Mouse (Mus musculus): ENCODE results near the gene Tmtc1. TPM values are rescaled to one million over a fixed set of nuclear protein-coding genes. Genes with fewer than 3 reads are reported as not detected.

Tmtc1 gene
- 100 to 1,000 TPM; 117 to 127 TPM for total RNA-seq (2021)

DNA sequence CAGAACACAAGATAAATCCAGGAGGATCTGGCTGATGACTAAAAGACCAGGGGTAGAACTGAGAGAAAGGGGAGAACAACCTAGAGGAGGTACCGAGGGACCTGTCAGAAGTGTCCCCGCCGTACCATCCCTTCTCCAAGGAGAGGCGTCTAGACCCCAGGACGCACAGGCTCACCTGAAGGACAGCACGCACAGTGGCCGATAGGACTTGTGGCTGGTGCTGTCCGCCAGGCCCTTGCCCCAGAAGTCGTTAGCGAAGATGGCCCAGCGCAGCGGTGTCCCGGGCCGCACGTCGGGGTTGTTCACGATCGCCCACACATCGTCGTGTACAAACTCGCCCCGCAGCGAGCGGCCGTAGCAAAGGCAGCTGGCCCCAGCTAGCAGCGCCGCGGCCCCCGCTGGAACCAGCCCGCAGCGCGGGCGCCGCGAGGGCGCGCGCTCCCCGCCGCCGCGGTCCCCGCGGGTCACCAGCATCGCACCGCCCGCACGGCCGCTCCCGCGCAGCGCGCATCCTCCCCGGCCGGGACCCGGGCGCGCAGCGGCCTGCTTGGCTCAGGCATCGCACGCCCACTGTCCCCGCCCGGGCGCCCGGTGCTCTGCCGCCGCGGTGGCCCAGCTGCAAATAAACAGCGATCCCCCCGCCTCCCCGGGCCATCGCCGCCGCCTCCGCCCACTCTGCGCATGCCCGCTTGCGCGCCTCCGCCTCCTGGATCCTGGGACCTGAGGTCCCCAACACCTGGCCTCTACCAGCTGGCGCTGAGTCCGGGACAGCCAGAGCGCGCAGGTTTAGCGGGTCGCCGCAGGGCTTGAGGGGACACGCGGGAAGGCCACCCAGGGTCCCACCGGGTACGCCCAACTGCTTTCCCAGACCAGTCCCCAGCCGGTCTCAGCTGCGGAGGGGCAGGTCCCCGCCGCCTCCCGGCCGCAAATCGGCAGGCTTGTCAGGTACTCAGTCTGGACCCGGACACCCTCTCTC lies at the start of gene Tmtc1:
Gene Tmtc1, minus strand, starts transcription at position 664 of the 976 bp plus-strand sequence.
- DNase-seq: peak; percentile 88 to 93
- intact Hi-C loops (cut with DNase I): loop anchor here (2.0 to 5.0 kb wide), 3 partner anchors 39 to 202 kb away; no protein-coding TSS in a partner anchor

DNA sequence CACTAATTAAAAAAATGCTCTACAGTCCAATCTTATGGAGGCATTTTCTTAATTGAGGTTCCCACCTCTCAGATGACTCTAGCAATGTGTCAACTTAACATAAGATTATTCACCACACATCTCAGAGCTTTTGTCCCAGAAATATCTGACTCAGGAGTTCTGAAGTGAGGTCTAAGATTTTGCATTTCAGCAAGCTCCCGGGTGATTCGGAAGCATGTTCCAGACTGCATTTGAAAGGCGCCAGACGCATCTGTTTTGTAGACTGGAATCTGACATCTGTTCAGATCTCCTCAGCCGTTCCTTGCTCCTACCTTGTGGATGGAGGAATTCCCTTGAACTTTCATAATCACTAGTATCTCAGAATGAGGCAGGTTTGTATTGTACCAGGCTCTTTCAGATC lies 47.7 kb upstream of the Tmtc1 start:
- intact Hi-C loops (cut with DNase I): no loop called here
- no peak for DNase-seq

DNA sequence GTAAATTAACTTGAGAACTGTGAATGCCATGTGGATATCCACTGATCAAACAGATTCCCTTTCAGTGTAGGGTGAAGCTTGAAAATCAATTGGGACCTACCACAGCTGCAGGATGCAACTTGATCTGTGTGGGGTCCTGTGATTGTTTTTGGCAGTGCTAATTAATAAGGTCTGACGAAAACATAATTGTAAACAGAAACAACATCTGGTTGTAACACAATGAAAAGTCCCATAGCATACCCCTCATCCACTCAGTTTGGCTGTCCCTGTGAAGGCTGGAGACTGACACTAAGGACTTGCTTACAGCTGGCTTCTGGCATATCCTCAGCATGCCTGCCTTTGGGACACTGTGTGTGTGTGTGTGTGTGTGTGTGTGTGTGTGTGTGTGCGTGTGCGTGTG lies 42.6 kb upstream of the Tmtc1 start:
- no peak for DNase-seq
- intact Hi-C loops (cut with DNase I): no loop called here

DNA sequence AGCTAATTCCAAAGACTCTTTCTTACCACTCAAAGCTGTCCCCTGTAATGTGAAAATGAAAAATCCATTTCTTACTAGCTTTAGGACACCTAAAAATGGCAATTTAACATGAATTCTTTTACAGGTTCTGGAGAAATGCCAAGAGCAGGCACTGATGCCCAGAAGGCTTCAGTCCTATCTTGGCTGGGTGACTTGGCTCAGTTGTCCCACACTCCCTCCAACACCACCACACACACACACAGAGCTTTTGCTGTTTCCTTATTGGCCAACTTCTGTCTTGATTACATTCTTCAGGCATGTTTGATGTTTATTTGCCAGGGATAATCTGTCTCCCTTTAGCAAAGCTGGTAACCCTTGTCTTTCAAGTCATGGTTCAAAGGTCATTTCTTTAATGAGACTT lies 37.7 kb upstream of the Tmtc1 start:
- intact Hi-C loops (cut with DNase I): no loop called here

DNA sequence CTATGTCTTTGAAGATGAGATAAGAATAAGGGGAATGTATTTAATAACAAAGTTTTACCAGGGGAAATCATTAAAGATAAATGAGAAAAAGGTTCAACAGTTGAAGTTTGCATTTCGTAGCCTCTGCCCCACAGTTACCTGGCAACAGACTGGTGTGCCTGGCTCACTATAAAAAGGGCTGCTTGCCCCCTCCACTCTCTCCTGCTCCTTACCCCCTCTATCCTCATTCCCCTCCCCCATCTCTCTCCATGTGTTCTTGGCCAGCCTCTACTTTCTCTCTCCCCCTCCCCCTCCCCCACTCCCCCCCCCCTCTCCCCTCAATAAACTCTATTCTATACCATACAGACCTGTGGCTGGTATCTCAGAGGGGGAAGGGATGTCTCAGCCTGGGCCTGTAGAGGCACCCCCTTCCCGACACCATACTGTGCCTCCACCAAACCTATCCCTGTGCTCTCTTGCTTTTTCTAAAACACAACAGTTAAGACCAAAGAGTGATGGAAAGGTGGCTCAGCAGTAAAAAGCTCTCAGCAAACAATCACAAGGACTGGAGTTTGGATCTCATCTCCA lies 35.6 kb upstream of the Tmtc1 start:
- intact Hi-C loops (cut with DNase I): no loop called here
- DNase-seq: no peak

More for the DNA sequence above, 37.7 kb upstream of the Tmtc1 start:
- no peak for DNase-seq

DNA sequence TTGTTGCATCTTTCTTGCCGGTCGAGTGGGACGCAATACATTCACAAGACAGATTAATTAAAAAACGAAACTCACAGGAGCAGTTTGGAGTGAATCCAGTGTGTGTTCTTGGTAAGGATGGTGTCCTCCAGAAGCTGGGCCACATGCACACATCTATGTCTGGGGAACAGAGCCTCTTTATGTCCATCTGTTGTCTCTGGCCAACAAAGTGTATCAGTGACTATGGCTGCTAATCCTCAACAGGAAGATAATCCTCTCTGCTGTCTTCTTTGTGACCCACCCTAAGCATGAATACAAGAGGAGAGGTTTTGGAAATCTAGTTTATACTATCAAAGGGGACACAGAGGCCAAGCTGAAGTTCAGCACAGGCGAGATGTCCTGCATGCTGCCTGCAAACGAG lies 34.2 kb upstream of the Tmtc1 start:
- no peak for DNase-seq
- intact Hi-C loops (cut with DNase I): no loop called here

DNA sequence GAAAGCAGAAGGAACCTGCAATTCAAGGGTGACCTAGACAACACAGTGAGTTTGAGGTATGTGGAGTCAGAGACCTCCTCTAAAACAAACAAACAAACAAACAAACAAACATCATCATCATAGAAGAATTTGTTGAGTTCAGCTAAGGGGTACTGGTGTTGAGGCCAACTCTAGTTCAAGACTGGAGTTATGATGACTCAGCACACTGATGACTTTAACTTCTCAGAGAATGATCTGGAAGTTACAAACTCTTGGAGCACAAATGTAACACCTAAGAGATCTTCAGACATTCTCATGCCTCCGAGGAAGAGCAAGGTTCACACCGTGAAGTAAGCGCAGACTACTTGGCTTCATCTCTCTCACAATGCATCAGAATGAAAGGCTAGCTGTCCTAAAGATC lies 28.1 kb upstream of the Tmtc1 start:
- intact Hi-C loops (cut with DNase I): no loop called here
- DNase-seq: no peak

DNA sequence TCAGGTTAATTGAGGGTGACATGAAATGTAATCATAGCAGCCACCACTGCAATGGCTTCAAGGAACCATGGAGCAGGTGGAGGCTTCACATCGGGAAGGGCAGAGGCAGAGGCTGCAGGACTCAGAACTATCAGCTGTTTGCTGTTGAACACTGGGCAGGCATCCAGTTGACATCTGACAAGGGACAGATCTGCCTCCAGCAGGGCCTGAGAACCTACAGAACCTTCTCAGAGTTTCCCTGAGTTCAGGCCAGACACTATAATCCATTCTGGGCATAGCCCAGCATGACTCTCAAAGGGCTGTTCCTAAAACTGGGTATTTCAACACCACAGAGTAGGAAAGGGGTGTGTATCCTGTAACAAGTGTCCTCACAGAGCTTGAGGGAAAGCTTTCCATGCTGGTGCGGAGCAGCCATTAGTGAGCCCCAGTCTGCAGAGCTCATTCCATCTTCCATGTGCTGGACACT lies 23.8 kb upstream of the Tmtc1 start:
- intact Hi-C loops (cut with DNase I): no loop called here
- DNase-seq: peak; percentile 51 to 56

DNA sequence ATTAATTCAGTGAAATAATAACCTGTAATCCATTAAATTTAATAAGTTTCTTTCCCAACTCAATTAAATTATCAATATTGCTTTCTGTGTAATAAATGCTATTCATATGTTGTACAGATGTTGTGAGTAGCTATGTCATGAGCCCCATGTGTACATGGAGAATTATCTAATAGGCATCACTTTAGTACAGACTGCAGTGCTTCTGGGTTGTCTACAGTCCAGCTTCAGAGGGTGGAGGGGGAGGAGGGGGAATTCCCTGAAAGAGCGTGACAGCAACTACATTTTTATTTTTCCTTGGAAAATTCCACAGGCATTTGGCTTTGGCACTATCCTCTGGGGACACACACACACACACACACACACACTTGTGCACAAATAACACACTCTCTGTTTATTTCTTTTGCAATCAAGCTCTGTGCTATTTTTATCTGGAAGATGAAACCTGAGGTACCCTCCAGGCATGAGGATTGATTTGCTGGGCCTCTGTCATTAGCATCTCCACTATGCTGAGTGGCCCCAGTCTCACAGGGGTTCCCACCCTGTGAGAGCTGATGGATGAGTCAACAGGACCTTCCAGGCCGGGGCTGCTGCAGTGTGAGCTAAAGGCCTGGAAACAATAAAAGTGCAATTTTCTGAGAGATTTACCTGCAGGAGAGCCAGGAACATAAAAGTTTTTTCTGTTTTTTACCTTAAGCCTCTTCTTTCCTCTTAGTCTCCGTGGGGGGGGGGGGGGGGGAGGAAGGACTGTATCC lies 23.2 kb upstream of the Tmtc1 start:
- peak in 1 of 2 experiments; percentile 13 for DNase-seq
- intact Hi-C loops (cut with DNase I): no loop called here

DNA sequence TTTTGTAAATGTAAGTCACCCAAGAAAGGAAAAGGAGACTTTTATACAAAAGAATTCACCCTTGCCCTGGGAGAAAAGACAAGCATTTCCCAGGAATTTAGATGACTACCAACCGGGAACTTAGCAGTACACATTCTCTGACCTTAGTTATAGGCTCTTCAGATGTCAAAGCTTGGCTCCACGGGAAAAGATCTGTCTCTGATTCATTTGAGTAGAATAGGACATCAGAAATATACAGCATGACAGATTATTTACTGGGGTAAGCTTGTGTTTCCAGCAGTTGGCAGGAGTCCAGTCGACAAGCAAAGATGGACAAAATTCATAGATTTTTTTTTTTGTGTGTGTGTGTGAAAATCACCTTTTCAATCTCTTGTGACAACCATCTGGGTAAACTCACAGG lies 15.4 kb upstream of the Tmtc1 start:
- intact Hi-C loops (cut with DNase I): no loop called here
- DNase-seq: no peak

DNA sequence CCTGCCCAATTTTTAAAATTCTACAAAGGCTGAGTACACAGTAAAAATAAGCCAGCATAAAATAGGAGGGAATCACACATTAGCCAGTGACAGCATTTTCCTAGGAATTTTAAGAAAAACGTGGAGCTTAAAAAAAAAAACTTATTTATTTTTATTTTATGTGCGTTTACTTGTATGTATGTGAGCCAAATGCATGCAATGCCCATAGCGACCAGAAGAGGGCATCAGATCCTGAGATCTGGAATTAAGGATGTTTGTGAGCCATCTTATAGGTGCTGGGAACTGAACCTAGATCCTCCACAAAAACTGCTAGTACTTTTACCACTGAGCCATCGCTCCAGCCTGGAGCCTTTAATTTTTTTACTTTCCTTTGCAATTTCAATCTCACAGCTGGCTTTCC lies 11.3 kb upstream of the Tmtc1 start:
- intact Hi-C loops (cut with DNase I): no loop called here
- DNase-seq: no peak

DNA sequence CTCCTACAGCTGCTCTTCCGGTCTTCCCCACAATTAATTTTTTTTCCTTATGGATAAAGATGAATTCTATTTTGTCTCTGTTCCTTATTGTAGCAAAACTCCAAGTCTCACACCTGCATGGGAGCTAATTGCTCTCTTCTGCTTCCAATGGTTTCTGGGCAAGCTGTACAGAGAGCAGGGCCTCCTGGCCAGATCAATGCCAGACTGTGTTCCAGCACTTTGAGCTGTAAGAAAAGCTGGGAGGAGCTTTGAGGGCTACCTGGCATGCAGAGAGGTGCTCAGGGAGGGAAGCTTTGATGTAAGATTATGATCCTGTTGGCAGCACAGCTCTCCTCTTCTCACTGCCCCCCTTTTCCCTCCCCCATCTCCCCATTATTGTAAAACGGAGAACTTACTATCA lies 10.6 kb upstream of the Tmtc1 start:
- DNase-seq: no peak
- intact Hi-C loops (cut with DNase I): no loop called here

DNA sequence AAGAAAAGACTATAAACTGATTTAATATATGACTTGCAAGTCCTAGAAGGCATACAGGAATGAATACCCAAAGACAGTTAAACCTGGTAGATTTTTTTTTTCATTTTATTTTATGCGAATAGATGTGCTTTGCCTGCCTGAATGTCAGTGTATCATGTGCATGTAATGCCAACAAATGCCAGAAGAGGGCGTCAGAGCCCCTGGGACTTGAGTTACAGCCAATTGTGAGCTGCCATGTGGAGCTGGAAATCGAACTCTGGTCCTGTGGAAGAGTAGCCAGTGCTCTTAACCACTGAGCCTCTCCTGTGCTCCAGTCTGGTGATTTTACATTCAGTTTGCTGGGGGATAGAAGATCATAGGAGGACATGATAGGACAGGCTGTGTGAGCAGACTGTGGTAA lies 4.0 kb upstream of the Tmtc1 start:
- intact Hi-C loops (cut with DNase I): no loop called here
- no peak for DNase-seq

DNA sequence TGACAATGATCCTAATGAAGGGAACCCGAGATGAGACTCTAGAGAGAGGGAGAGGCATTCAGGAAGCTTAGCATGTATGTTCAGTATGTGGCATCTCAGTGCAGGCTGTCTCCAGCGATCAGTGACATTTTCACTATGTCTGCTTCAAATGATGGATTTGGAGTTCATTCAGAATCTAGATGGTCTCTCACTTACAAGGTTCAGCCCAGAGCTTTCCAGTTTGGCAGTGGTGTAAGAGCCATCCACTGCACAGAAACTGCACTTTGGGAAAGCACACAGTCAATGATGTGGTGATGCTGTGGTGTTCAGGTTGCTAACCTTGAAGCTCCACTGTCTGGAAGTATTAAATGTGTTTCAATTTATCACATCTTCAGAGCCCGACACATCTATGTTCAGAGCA lies 1.9 kb upstream of the Tmtc1 start:
- intact Hi-C loops (cut with DNase I): no loop called here
- DNase-seq: no peak

DNA sequence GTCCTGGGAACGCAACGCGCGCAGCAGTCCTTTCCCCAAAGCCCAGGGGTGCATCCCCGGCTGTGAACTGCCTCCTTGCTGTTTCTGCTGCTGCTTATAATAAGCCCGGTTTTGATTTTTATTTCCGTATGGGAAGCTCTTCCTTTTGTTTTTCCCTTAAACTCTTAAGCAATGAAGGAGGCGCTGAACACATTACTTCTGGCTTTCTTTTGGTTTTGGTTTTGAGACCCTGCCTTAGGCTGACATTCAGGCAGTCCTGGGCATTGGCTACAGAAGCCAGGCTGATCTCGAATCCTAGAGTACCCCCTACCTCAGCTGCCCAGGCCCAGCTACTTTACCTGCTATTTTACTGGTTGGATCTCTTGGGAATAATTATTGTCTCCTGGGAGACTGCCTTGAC lies 607 bp upstream of the Tmtc1 start:
- DNase-seq: peak in 1 of 2 experiments; percentile 28
- intact Hi-C loops (cut with DNase I): loop anchor here (5.0 kb wide), 2 partner anchors 108 to 202 kb away; no protein-coding TSS in a partner anchor

DNA sequence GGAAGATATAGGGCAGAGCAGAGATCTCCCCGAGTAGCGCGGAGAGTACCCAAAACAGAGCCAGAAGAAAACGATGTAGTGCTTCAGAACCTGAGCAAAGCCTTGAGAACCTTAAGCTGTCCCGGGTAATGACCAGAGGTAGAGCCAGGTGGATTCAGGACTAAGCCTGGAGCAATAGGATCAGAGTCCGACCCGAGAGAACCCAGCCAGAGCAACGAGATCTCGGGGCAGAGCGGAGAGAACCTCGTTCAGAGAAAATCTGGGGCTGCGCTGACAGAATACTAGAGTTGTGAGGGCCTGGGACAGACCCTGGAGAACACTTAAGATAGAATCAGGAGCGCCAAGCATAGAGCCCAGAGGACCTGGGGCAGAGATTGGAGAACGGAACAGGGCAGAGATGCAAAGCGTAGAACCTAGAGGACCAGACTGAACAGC lies 881 bp downstream of the Tmtc1 start:
- DNase-seq: peak; percentile 46 to 59
- intact Hi-C loops (cut with DNase I): loop anchor here (2.0 to 5.0 kb wide), 3 partner anchors 39 to 201 kb away; no protein-coding TSS in a partner anchor

DNA sequence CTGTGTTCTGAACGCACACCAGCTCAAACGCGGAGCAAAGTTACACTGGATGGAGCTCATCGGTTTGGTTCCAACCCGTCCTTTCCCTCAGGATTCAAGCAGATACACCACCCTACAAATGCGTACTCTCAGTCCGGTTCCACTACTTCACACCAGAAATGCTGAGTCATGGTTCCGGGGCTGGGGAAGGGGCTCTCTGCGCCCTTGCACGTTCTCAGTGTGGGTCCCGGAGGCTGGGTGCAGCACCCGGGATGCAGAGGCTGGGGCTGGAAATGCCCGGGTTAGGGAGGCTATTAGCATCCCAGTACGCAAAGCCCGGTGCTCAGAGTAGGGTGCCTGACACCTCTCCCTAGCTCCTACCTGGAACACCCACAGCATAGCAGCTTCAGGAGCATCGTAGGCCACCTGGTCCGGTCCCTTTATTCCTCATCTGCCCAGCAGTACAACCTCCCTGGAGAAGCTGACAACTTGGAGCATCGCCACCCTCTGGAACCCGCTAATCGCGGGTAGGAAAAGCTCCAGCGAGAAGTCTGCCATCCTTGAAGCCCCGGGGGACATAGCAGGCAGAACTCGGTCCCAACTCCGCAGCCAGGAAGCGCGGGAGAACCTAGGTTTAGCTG lies 1.4 kb downstream of the Tmtc1 start:
- intact Hi-C loops (cut with DNase I): loop anchor here (2.0 to 5.0 kb wide), 3 partner anchors 38 to 200 kb away; no protein-coding TSS in a partner anchor
- DNase-seq: peak in 1 of 2 experiments; percentile 61

DNA sequence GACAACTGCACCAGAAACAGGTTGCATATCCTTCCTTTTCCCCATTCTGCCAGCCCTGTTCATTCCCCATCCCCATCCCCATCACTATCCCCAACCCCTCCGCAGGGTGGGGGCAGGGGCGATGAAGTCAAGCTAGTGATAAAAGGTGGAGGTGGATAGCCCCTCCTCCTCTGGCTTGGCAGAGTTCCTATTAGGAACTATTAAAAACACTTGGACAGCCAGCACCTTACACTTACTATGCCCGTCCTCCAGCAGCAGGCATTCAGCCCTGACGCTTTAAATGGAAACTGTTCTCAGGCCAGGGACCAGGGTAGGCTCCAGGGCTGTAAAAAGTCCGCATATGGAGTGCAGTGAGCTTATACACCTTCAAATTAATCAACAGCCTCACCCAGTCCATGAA lies 2.3 kb downstream of the Tmtc1 start:
- peak; percentile 53 to 58 for DNase-seq
- intact Hi-C loops (cut with DNase I): loop anchor here (2.0 to 5.0 kb wide), 3 partner anchors 37 to 200 kb away; no protein-coding TSS in a partner anchor

DNA sequence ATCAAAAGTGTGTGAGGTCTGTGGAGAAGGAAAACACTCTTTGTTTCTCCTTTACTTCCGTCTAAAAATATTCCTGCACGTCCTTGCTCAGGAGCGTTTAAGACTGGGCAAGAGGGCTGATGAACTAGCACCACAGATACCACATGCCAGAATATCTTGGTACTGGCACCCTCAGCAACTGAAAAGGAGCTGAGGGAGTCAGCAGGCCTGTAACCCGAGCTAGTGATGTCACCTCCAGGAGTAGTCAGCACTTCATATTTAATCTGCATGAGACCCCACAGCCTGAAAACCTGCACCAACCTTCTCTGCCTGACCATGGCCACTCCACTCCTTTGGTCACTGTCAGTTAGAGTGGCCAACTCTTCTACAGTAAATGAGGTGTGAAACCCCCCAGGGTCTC lies 5.1 kb downstream of the Tmtc1 start:
- DNase-seq: peak in 1 of 2 experiments; percentile 37
- intact Hi-C loops (cut with DNase I): no loop called here

DNA sequence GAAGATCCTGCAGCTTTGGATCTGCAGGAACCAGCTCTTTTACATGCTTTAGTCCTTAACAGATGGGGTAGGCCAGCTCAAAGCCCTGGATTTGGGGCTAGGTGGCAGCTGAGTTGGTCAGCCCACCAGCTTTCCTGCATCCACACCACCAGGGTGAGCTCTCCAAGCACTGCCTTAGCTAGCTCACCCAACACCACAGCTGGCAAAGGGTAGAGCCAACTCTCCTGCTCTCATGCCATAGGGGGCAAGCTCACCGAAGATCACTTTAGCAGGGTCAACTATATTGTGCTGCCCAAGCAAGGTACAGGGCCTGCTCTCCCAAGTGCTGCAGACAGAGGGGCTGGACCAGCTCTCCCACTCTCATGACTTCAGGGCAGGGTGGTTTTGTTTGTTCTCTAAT lies 6.6 kb downstream of the Tmtc1 start:
- intact Hi-C loops (cut with DNase I): no loop called here
- DNase-seq: no peak

All from heart, postnatal 36 days (tissue).